Comparison of ENCODE assay signal across 17 mouse cellular contexts in genomic region chr7:4091170-4091569, GRCm38 (mm10). TPM values are rescaled to one million over a fixed set of nuclear protein-coding genes. Genes with fewer than 3 reads are reported as not detected.
DNase-seq lines count a peak whose midpoint lies in the region; ATAC-seq lines count a peak whose summit lies in the region.
"Had no signal": no experiment of that assay in that cellular context is flagged by ENCODE, and none has a peak within 500 bp of the region (broad histone marks: within the 10 kb centered on the region; RNA-seq: fewer than 3 reads in every experiment).

No protein-coding gene starts in this region.

- H3K9me3 ChIP-seq in neural tube, embryonic 11.5 days (ENCODE audit: control insufficient read depth, low read length), result no peaks in the 10 kb centered on the region
- no peaks in the 10 kb centered on the region for H3K9me3 ChIP-seq in neural tube, embryonic 15.5 days (replicated peaks)
- H3K9me3 ChIP-seq: embryonic facial prominence, embryonic 15.5 days; heart, embryonic 13.5 days had no signal

- peak; percentile 15 for DNase-seq in neural tube, embryonic 11.5 days (ENCODE audit: low spot score)
- DNase-seq in T-cell, adult 2 months (ENCODE audit: low spot score), result peak; percentile 6
- DNase-seq in lung, postnatal 14 days, result no peak
- DNase-seq in layer of hippocampus, postnatal 36 days, result no peak
- no peak for DNase-seq in left cerebral cortex, postnatal 10 days (ENCODE audit: extremely low spot score in 1 of 2, low spot score in 2 of 2)
- DNase-seq: cerebellum, adult 8-10 months; gastrocnemius, postnatal 25 days; layer of hippocampus, adult 9-11 months; left cerebral cortex, postnatal 4 days; right cerebral cortex, postnatal 14 days had no signal

- no peaks in the 10 kb centered on the region for H3K36me3 ChIP-seq in neural tube, embryonic 11.5 days (ENCODE audit: control insufficient read depth, insufficient read depth, low read length)
- no peaks in the 10 kb centered on the region for H3K36me3 ChIP-seq in neural tube, embryonic 15.5 days
- H3K36me3 ChIP-seq: embryonic facial prominence, embryonic 15.5 days; heart, embryonic 13.5 days had no signal

- intact Hi-C loops in left cerebral cortex, postnatal 10 days (cut with DNase I), result no loop called here

- no peak overlapping the region for H3K4me3 ChIP-seq in neural tube, embryonic 11.5 days (ENCODE audit: low read depth, low read length)
- no peak overlapping the region for H3K4me3 ChIP-seq in neural tube, embryonic 15.5 days (replicated peaks)
- H3K4me3 ChIP-seq: embryonic facial prominence, embryonic 15.5 days; heart, embryonic 13.5 days; megakaryocyte, embryonic 14.5 days had no signal

- H3K4me2 ChIP-seq in neural tube, embryonic 11.5 days (ENCODE audit: low read depth), result no peak overlapping the region
- H3K4me2 ChIP-seq in neural tube, embryonic 15.5 days, result no peak overlapping the region
- H3K4me2 ChIP-seq: embryonic facial prominence, embryonic 15.5 days; heart, embryonic 13.5 days had no signal

- H3K27ac ChIP-seq in neural tube, embryonic 11.5 days (ENCODE audit: low read depth, low read length), result no peak overlapping the region
- H3K27ac ChIP-seq in neural tube, embryonic 15.5 days (replicated peaks), result no peak overlapping the region
- H3K27ac ChIP-seq: embryonic facial prominence, embryonic 15.5 days; heart, embryonic 13.5 days; kidney, postnatal 0 days had no signal

- WGBS in neural tube, embryonic 11.5 days, result 57% methylated on average over 8 of the region's 8 CpGs
- WGBS in neural tube, embryonic 15.5 days, result 48% methylated on average over 8 of the region's 8 CpGs

- ATAC-seq in neural tube, embryonic 11.5 days (ENCODE audit: insufficient read depth, low FRiP score, low TSS enrichment), result no peak
- no peak for ATAC-seq in neural tube, embryonic 15.5 days (ENCODE audit: low FRiP score)
- ATAC-seq in megakaryocyte-erythroid progenitor cell, adult 5-6 weeks (replicated peaks; ENCODE audit: low FRiP score, low TSS enrichment, poor library complexity, severe bottlenecking), result peak; percentile 79
- ATAC-seq: forebrain, embryonic 16.5 days had no signal

- no peak overlapping the region for H3K9ac ChIP-seq in neural tube, embryonic 11.5 days (ENCODE audit: low read length)
- no peak overlapping the region for H3K9ac ChIP-seq in neural tube, embryonic 15.5 days (replicated peaks)
- H3K9ac ChIP-seq: embryonic facial prominence, embryonic 15.5 days; heart, embryonic 13.5 days had no signal

- H3K27me3 ChIP-seq in neural tube, embryonic 11.5 days (ENCODE audit: control insufficient read depth, insufficient read depth, low read length), result no peaks in the 10 kb centered on the region
- no peaks in the 10 kb centered on the region for H3K27me3 ChIP-seq in neural tube, embryonic 15.5 days (replicated peaks)
- H3K27me3 ChIP-seq: embryonic facial prominence, embryonic 15.5 days; heart, embryonic 13.5 days had no signal

- no peaks in the 10 kb centered on the region for H3K4me1 ChIP-seq in neural tube, embryonic 11.5 days (ENCODE audit: control insufficient read depth, insufficient read depth, low read length)
- H3K4me1 ChIP-seq in neural tube, embryonic 15.5 days, result 0 out of 2 replicates have a peak, but pooled peaks cover 3% of the 10 kb centered on the region
- H3K4me1 ChIP-seq: embryonic facial prominence, embryonic 15.5 days had no signal

RNA-seq across cellular contexts. Expression of gene Ttyh1, which starts 28.0 kb away (rescaled TPM):
- polyA plus RNA-seq in neural tube, embryonic 11.5 days (2014; fragmentation: Nextera tagmentation; extraction: Ambion mirVana), result 46.1 and 48.8 TPM in 2 replicates
- polyA plus RNA-seq in neural tube, embryonic 15.5 days (2015; fragmentation: Nextera tagmentation; extraction: Ambion mirVana), result 127 and 155 TPM in 2 replicates
- not detected in 2 replicates for total RNA-seq in megakaryocyte-erythroid progenitor cell, adult 5-6 weeks (2014; fragmentation: Nextera tagmentation)
- total RNA-seq in megakaryocyte-erythroid progenitor cell, adult 5-6 weeks (2017), result not detected in 2 replicates
- total RNA-seq in layer of hippocampus, postnatal 36 days (2021), result 100 to 1,000 TPM; 554 to 570 TPM
- 100 to 1,000 TPM; 570 to 685 TPM for total RNA-seq in left cerebral cortex, postnatal 10 days (2021)

RNA-seq across cellular contexts. Expression of gene Lair1, which starts 28.2 kb away (rescaled TPM):
- polyA plus RNA-seq in neural tube, embryonic 11.5 days (2014; fragmentation: Nextera tagmentation; extraction: Ambion mirVana), result 0.89 and 1.2 TPM in 2 replicates
- polyA plus RNA-seq in neural tube, embryonic 15.5 days (2015; fragmentation: Nextera tagmentation; extraction: Ambion mirVana), result 3.5 and 4.6 TPM in 2 replicates
- 10.6 and 13.4 TPM in 2 replicates for total RNA-seq in megakaryocyte-erythroid progenitor cell, adult 5-6 weeks (2014; fragmentation: Nextera tagmentation)
- 7.2 and 22.0 TPM in 2 replicates for total RNA-seq in megakaryocyte-erythroid progenitor cell, adult 5-6 weeks (2017)
- total RNA-seq in layer of hippocampus, postnatal 36 days (2021), result 1 to 10 TPM; 3.8 to 7.5 TPM
- 1 to 10 TPM; 3.9 to 4.7 TPM for total RNA-seq in left cerebral cortex, postnatal 10 days (2021)

RNA-seq across cellular contexts. Expression of gene Leng8, which starts 45.7 kb away (rescaled TPM):
- polyA plus RNA-seq in neural tube, embryonic 11.5 days (2014; fragmentation: Nextera tagmentation; extraction: Ambion mirVana), result 50.3 and 58.0 TPM in 2 replicates
- 71.3 and 77.4 TPM in 2 replicates for polyA plus RNA-seq in neural tube, embryonic 15.5 days (2015; fragmentation: Nextera tagmentation; extraction: Ambion mirVana)
- total RNA-seq in megakaryocyte-erythroid progenitor cell, adult 5-6 weeks (2014; fragmentation: Nextera tagmentation), result 102 and 142 TPM in 2 replicates
- total RNA-seq in megakaryocyte-erythroid progenitor cell, adult 5-6 weeks (2017), result 21.7 and 26.6 TPM in 2 replicates
- total RNA-seq in layer of hippocampus, postnatal 36 days (2021), result 100 to 1,000 TPM; 154 to 191 TPM
- 100 to 1,000 TPM; 160 to 166 TPM for total RNA-seq in left cerebral cortex, postnatal 10 days (2021)

RNA-seq across cellular contexts. Expression of gene Leng9, which starts 59.0 kb away (rescaled TPM):
- 1.5 and 2.2 TPM in 2 replicates for polyA plus RNA-seq in neural tube, embryonic 11.5 days (2014; fragmentation: Nextera tagmentation; extraction: Ambion mirVana)
- polyA plus RNA-seq in neural tube, embryonic 15.5 days (2015; fragmentation: Nextera tagmentation; extraction: Ambion mirVana), result 6.6 TPM in 2 replicates
- total RNA-seq in megakaryocyte-erythroid progenitor cell, adult 5-6 weeks (2014; fragmentation: Nextera tagmentation), result 0.47 TPM in 1 of 2 replicates, not detected in the other
- total RNA-seq in megakaryocyte-erythroid progenitor cell, adult 5-6 weeks (2017), result 2.6 and 3.2 TPM in 2 replicates
- total RNA-seq in layer of hippocampus, postnatal 36 days (2021), result 1 to 10 TPM; 5.5 to 5.9 TPM
- 1 to 10 TPM; 5.2 to 6.2 TPM for total RNA-seq in left cerebral cortex, postnatal 10 days (2021)

Comparison
In these comparisons a context has a peak if more than half of its experiments do, and no peak if none do; other contexts are left out.
1. DNase-seq: peak in neural tube, embryonic 11.5 days (single experiment) and T-cell, adult 2 months (single experiment); none in lung, postnatal 14 days (single experiment), layer of hippocampus, postnatal 36 days (0 of 2) and left cerebral cortex, postnatal 10 days (0 of 2).
2. RNA of gene Ttyh1, which starts 28.0 kb away (total RNA-seq): 570 to 685 TPM in left cerebral cortex, postnatal 10 days and 554 to 570 TPM in layer of hippocampus, postnatal 36 days; not detected in megakaryocyte-erythroid progenitor cell, adult 5-6 weeks; every median in the first group is over 100 times any median in the second.